ENCODE assay signal across 19 mouse cellular contexts in the genomic region with DNA sequence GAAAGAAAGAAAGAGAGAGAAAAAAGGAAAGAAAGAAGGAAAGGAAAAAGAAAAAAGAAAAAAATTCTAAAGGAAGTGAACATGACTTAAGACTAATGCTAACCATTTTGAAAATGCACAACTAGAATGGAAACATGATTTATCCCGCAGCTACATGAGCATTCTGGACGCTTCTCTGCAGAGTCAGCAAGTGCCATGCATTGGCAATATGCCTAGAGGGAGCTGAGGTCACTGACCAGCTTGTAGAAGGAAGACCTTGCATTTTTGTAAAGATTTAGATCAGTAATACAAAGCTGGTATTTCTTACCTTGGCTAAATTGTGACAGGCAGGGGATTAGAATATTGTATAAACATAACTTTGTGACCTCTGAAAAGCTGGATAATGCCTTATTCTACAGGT.
DNase-seq lines count a peak whose midpoint lies in the region; ATAC-seq and TF ChIP-seq lines count a peak whose summit lies in the region.
"Had no signal": no experiment of that assay in that cellular context is flagged by ENCODE, and none has a peak within 500 bp of the region (broad histone marks: within the 10 kb centered on the region; RNA-seq: fewer than 3 reads in every experiment).

No protein-coding gene starts in this region.

- no peak overlapping the region for H3K9ac ChIP-seq in midbrain, postnatal 0 days (replicated peaks; ENCODE audit: low read length, poor library complexity, severe bottlenecking)
- H3K9ac ChIP-seq: forebrain, postnatal 0 days; limb, embryonic 15.5 days; liver, postnatal 0 days; stomach, embryonic 15.5 days had no signal

- H3K4me3 ChIP-seq in midbrain, postnatal 0 days (ENCODE audit: low read depth, low read length), result no peak overlapping the region
- no peak overlapping the region for H3K4me3 ChIP-seq in midbrain, embryonic 10.5 days
- H3K4me3 ChIP-seq: heart, embryonic 10.5 days; limb, embryonic 15.5 days; megakaryocyte, embryonic 14.5 days; stomach, embryonic 15.5 days had no signal

- H3K27me3 ChIP-seq in midbrain, postnatal 0 days (ENCODE audit: insufficient read depth, low read length), result no peaks in the 10 kb centered on the region
- H3K27me3 ChIP-seq in midbrain, embryonic 10.5 days (ENCODE audit: low read depth, poor library complexity, severe bottlenecking), result no peaks in the 10 kb centered on the region
- H3K27me3 ChIP-seq: CH12.LX; limb, embryonic 15.5 days; megakaryocyte, embryonic 14.5 days; stomach, embryonic 15.5 days had no signal

- no peak for ATAC-seq in midbrain, postnatal 0 days (ENCODE audit: low FRiP score)
- no peak for ATAC-seq in CD4-positive, CD25-positive, alpha-beta regulatory T cell, adult 4 months
- ATAC-seq: forebrain, postnatal 0 days; liver, postnatal 0 days; midbrain, embryonic 16.5 days had no signal

- TF ChIP-seq POLR2A in brain, embryonic 14.5 days (IDR thresholded peaks at IDR 0.05; ENCODE audit: borderline replicate concordance, extremely low read depth, insufficient read depth, insufficient read length, poor library complexity, severe bottlenecking), result no peak

- H3K9me3 ChIP-seq in midbrain, postnatal 0 days (ENCODE audit: low read length), result no peaks in the 10 kb centered on the region
- no peaks in the 10 kb centered on the region for H3K9me3 ChIP-seq in midbrain, embryonic 10.5 days (replicated peaks)
- H3K9me3 ChIP-seq: heart, embryonic 10.5 days; limb, embryonic 15.5 days; megakaryocyte, embryonic 14.5 days; stomach, embryonic 15.5 days had no signal

- WGBS in midbrain, postnatal 0 days, result 69% methylated on average over 2 of the region's 2 CpGs
- 86% methylated on average over 2 of the region's 2 CpGs for WGBS in midbrain, embryonic 10.5 days

- H3K27ac ChIP-seq in midbrain, postnatal 0 days (ENCODE audit: low read depth, low read length), result no peak overlapping the region
- no peak overlapping the region for H3K27ac ChIP-seq in midbrain, embryonic 10.5 days (replicated peaks)
- H3K27ac ChIP-seq: heart, embryonic 10.5 days; limb, embryonic 15.5 days; stomach, embryonic 15.5 days had no signal

- H3K4me2 ChIP-seq in midbrain, postnatal 0 days (ENCODE audit: low read depth, low read length, poor library complexity, severe bottlenecking), result no peak overlapping the region
- H3K4me2 ChIP-seq: limb, embryonic 15.5 days; stomach, embryonic 15.5 days had no signal

- H3K4me1 ChIP-seq in midbrain, postnatal 0 days (ENCODE audit: insufficient read depth, low read length), result no peaks in the 10 kb centered on the region
- no peaks in the 10 kb centered on the region for H3K4me1 ChIP-seq in midbrain, embryonic 10.5 days
- H3K4me1 ChIP-seq: heart, embryonic 10.5 days; limb, embryonic 15.5 days; megakaryocyte, embryonic 14.5 days; stomach, embryonic 15.5 days had no signal

- no peak for TF ChIP-seq CTCF in midbrain, postnatal 0 days (IDR thresholded peaks at IDR 0.05)
- no peak for TF ChIP-seq CTCF in brain, embryonic 14.5 days (IDR thresholded peaks at IDR 0.05; ENCODE audit: borderline replicate concordance, extremely low read depth, insufficient read depth, insufficient read length)

- peak; percentile 5 to 18 for DNase-seq in cerebellum, postnatal 25 days
- no peak for DNase-seq in cerebellum, postnatal 4 days (ENCODE audit: low spot score in 2 of 2)
- DNase-seq in midbrain, postnatal 0 days (ENCODE audit: low spot score), result peak; percentile 14
- no peak for DNase-seq in midbrain, embryonic 10.5 days (ENCODE audit: low spot score)
- peak; percentile 19 for DNase-seq in brain, embryonic 14.5 days (ENCODE audit: low read depth)
- DNase-seq in kidney, postnatal 4 days, result peak; percentile 2 to 8
- no peak for DNase-seq in left cerebral cortex, adult 18-20 months (ENCODE audit: low spot score in 2 of 2)
- DNase-seq: cerebellum, adult 8-10 months; embryo, embryonic 11 days; forebrain, postnatal 0 days; liver, postnatal 0 days; thymus, adult 2 months had no signal

- H3K36me3 ChIP-seq in midbrain, postnatal 0 days (ENCODE audit: insufficient read depth, low read length), result no peaks in the 10 kb centered on the region
- no peaks in the 10 kb centered on the region for H3K36me3 ChIP-seq in midbrain, embryonic 10.5 days
- H3K36me3 ChIP-seq: heart, embryonic 10.5 days; limb, embryonic 15.5 days; stomach, embryonic 15.5 days had no signal

Comparison
In these comparisons a context has a peak if more than half of its experiments do, and no peak if none do; other contexts are left out.
1. DNase-seq: peak in cerebellum, postnatal 25 days (2 of 2), midbrain, postnatal 0 days (single experiment), brain, embryonic 14.5 days (single experiment) and kidney, postnatal 4 days (2 of 2); none in cerebellum, postnatal 4 days (0 of 2), midbrain, embryonic 10.5 days (single experiment) and left cerebral cortex, adult 18-20 months (0 of 2).